Mouse (Mus musculus): ENCODE measurements around the gene Abcc12. TPM values are rescaled to one million over a fixed set of nuclear protein-coding genes. Genes with fewer than 3 reads are reported as not detected.

Gene Abcc12
- polyA plus RNA-seq, 1 experiment from 2014 or later: 0.11 TPM

DNA sequence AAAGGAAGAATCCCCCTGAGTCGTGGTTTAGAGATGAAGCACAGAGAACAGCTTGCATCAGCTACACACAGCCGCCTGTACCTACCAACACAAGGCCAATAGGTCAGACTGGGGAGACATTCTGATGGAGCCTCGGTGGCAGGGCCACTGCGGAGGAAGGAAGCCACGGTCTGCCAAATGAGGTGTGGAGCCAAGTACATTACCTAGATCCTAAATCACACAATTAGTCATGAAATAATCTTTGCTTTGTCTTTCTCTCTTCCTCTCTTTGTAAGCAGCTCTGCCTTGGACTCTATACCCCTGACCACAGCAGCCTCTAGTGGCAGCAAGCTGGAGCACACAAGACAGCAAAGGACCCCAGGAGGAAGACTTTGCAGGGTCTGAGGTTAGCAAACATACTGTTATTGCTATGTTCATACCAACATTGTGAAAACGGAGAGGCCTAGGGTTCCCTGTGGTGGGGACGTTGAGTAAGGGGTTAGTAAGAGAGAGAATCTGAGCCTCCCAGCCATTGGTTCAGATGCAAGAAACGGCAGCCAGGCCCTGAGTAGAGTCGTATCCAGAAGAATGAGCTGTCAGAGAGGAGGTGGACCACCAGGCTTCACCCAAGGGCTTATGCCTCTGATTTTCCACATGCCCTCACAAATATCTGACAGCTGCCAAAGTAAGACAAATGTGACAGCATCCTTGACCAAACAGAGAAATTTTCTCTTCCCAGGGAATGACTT lies 104.6 kb downstream of the Abcc12 start:
- Histone ChIP-seq H3K4me3 (ENCODE audit: low read depth, low read length) (no peak overlapping the region), H3K36me3 (ENCODE audit: control insufficient read depth, insufficient read depth, low read length) (no peaks in the 10 kb centered on the region), H3K9ac (ENCODE audit: low read length) (no peak overlapping the region), H3K4me1 (replicated peaks; ENCODE audit: control insufficient read depth, insufficient read depth, low read length) (no peaks in the 10 kb centered on the region), H3K27me3 (ENCODE audit: control insufficient read depth, insufficient read depth, low read length) (no peaks in the 10 kb centered on the region), H3K9me3 (ENCODE audit: control insufficient read depth, low read length) (no peaks in the 10 kb centered on the region), H3K4me2 (ENCODE audit: low read depth, low read length, severe bottlenecking) (no peak overlapping the region), H3K27ac (ENCODE audit: low read depth, low read length) (no peak overlapping the region)
- 69% methylated on average over 9 of the region's 9 CpGs for WGBS
- ATAC-seq (replicated peaks; ENCODE audit: low FRiP score) (peak; percentile 64; the same call in 1 of the 2 replicates), DNase-seq (ENCODE audit: low spot score) (peak; percentile 55)

DNA sequence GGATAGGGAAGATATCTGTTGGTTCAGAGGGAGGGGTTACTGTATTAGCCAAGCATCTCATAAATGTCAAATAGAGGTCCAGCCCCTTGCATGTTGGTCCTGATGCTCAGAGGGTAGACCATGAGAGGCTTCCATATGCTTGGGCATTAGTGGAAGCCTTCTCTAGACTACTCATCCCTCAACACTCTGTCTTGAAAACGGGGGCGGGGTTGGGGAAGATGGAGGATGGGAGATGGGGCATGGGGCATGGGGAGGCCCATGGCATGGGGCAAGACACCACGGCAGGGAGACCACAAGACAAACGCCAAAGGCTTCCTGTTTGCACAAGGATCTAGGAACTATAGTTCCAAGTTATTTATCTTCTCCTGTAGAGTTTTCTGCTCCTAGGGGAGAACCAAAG lies 106.0 kb downstream of the Abcc12 start:
- Histone ChIP-seq H3K27ac (ENCODE audit: low read depth, low read length) (no peak overlapping the region), H3K9ac (ENCODE audit: low read length) (no peak overlapping the region), H3K4me2 (ENCODE audit: low read depth, low read length, severe bottlenecking) (no peak overlapping the region), H3K36me3 (ENCODE audit: control insufficient read depth, insufficient read depth, low read length) (no peaks in the 10 kb centered on the region), H3K4me1 (replicated peaks; ENCODE audit: control insufficient read depth, insufficient read depth, low read length) (no peaks in the 10 kb centered on the region), H3K27me3 (ENCODE audit: control insufficient read depth, insufficient read depth, low read length) (no peaks in the 10 kb centered on the region), H3K4me3 (ENCODE audit: low read depth, low read length) (no peak overlapping the region), H3K9me3 (ENCODE audit: control insufficient read depth, low read length) (no peaks in the 10 kb centered on the region)
- WGBS: 90% methylated on average over 4 of the region's 4 CpGs
- ATAC-seq (replicated peaks; ENCODE audit: low FRiP score): no peak
- no peak for DNase-seq (ENCODE audit: low spot score)

DNA sequence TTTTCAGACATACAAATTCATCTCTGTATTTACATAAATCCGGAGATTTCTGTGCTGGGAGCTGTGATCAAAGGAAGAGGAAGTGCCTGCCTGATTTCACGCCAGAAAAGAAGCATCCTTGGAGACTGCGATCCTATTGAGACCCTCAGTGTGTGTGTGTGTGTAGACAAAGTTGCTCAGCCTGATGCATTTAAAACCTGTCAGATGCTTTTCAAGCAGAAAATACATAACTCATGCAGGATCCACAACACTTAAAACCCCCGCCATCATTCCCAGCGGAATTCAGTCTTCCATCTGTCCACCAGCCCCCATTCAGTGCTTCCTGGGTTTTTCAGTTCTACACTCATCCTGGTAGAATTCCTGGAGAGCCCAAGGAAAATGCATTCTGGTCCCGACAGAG lies 107.4 kb downstream of the Abcc12 start:
- Histone ChIP-seq H3K9me3 (ENCODE audit: control insufficient read depth, low read length) (no peaks in the 10 kb centered on the region), H3K4me2 (ENCODE audit: low read depth, low read length, severe bottlenecking) (no peak overlapping the region), H3K4me3 (ENCODE audit: low read depth, low read length) (no peak overlapping the region), H3K27me3 (ENCODE audit: control insufficient read depth, insufficient read depth, low read length) (no peaks in the 10 kb centered on the region), H3K4me1 (replicated peaks; ENCODE audit: control insufficient read depth, insufficient read depth, low read length) (no peaks in the 10 kb centered on the region), H3K36me3 (ENCODE audit: control insufficient read depth, insufficient read depth, low read length) (no peaks in the 10 kb centered on the region), H3K27ac (ENCODE audit: low read depth, low read length) (no peak overlapping the region), H3K9ac (ENCODE audit: low read length) (no peak overlapping the region)
- 77% methylated on average over 6 of the region's 6 CpGs for WGBS
- DNase-seq (ENCODE audit: low spot score) (no peak), ATAC-seq (replicated peaks; ENCODE audit: low FRiP score) (no peak)

DNA sequence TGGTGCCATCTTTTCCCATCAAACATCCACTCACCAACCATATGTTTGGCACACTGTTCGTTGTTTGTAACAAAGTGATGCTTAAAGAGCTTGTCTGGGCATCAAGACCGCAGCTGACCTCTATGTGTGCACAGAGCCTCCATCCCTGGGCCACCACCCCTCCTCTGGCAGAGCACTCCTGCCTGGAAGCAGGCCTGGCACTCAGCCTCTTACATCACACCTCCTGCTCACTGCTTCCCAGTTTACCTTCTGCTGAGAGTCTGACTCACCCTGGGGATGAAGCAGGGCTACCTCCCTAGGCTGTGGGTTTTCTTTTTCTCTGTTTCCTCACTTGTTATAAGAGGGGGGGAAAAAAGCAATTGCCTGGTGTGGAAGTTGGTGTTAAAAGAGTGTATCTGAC lies 109.8 kb downstream of the Abcc12 start:
- no peak overlapping the region for H3K4me2 ChIP-seq (ENCODE audit: low read depth, low read length, severe bottlenecking)
- 92% methylated on average over 2 of the region's 2 CpGs for WGBS
- ATAC-seq (replicated peaks; ENCODE audit: low FRiP score) (no peak), DNase-seq (ENCODE audit: low spot score) (no peak)
- no peak overlapping the region for H3K27ac ChIP-seq (ENCODE audit: low read depth, low read length)
- no peak overlapping the region for H3K4me3 ChIP-seq (ENCODE audit: low read depth, low read length)
- no peaks in the 10 kb centered on the region for H3K4me1 ChIP-seq (replicated peaks; ENCODE audit: control insufficient read depth, insufficient read depth, low read length)
- no peaks in the 10 kb centered on the region for H3K9me3 ChIP-seq (ENCODE audit: control insufficient read depth, low read length)
- no peaks in the 10 kb centered on the region for H3K27me3 ChIP-seq (ENCODE audit: control insufficient read depth, insufficient read depth, low read length)
- no peak overlapping the region for H3K9ac ChIP-seq (ENCODE audit: low read length)
- no peaks in the 10 kb centered on the region for H3K36me3 ChIP-seq (ENCODE audit: control insufficient read depth, insufficient read depth, low read length)

DNA sequence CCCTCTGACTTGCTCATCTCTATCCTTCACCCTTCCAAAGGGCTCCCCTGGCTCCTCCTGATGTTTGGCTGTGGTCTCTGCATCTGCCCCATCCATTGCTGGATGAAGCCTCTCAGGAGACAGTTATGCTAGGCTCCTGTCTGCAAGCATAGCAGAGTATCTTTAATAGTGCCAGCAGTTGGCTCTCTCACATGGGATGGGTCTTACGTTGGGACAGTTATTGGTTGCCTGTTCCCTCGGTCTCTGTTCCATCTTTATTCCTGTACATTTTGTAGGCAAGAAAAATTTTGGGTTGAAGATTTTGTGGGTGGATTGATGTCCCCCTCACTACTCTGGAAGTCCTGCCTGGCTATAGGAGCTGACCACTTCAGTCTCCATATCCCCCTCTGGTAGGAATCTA lies 117.3 kb downstream of the Abcc12 start:
- no peak for ATAC-seq (replicated peaks; ENCODE audit: low FRiP score)

DNA sequence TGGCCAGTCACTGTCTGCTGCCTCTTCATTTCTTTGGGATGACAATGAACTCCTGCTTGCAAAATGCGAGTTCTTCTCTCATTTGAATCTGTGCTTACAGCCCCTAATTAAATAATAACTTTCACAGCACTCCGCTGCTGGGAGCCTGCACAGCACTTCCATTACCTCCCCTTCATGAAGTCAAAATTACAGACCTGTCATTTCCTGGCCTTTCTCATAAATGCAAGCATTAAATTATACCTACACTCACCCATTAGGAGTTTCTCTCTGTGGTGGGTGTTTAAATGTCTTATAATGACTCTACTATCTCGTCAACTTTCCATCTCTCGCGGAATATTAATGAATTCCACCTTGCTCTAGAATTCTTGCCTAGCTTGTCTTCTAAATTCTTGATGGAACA lies 120.1 kb downstream of the Abcc12 start:
- no peak for ATAC-seq (replicated peaks; ENCODE audit: low FRiP score)
- no peaks in the 10 kb centered on the region for H3K36me3 ChIP-seq (ENCODE audit: control insufficient read depth, insufficient read depth, low read length)
- no peak overlapping the region for H3K4me2 ChIP-seq (ENCODE audit: low read depth, low read length, severe bottlenecking)
- H3K9ac ChIP-seq (ENCODE audit: low read length): no peak overlapping the region
- H3K4me1 ChIP-seq (replicated peaks; ENCODE audit: control insufficient read depth, insufficient read depth, low read length): no peaks in the 10 kb centered on the region
- DNase-seq (ENCODE audit: low spot score): no peak
- H3K27ac ChIP-seq (ENCODE audit: low read depth, low read length): no peak overlapping the region
- no peaks in the 10 kb centered on the region for H3K9me3 ChIP-seq (ENCODE audit: control insufficient read depth, low read length)
- no peaks in the 10 kb centered on the region for H3K27me3 ChIP-seq (ENCODE audit: control insufficient read depth, insufficient read depth, low read length)
- no peak overlapping the region for H3K4me3 ChIP-seq (ENCODE audit: low read depth, low read length)
- WGBS: 80% methylated on average over 5 of the region's 5 CpGs

More for the DNA sequence above, 117.3 kb downstream of the Abcc12 start:
- WGBS: 96% methylated on average over 2 of the region's 2 CpGs
- no peaks in the 10 kb centered on the region for H3K36me3 ChIP-seq (ENCODE audit: control insufficient read depth, insufficient read depth, low read length)
- no peaks in the 10 kb centered on the region for H3K27me3 ChIP-seq (ENCODE audit: control insufficient read depth, insufficient read depth, low read length)
- no peaks in the 10 kb centered on the region for H3K9me3 ChIP-seq (ENCODE audit: control insufficient read depth, low read length)
- DNase-seq (ENCODE audit: low spot score): no peak
- no peak overlapping the region for H3K9ac ChIP-seq (ENCODE audit: low read length)
- no peak overlapping the region for H3K4me2 ChIP-seq (ENCODE audit: low read depth, low read length, severe bottlenecking)
- no peak overlapping the region for H3K27ac ChIP-seq (ENCODE audit: low read depth, low read length)
- no peaks in the 10 kb centered on the region for H3K4me1 ChIP-seq (replicated peaks; ENCODE audit: control insufficient read depth, insufficient read depth, low read length)
- no peak overlapping the region for H3K4me3 ChIP-seq (ENCODE audit: low read depth, low read length)

DNA sequence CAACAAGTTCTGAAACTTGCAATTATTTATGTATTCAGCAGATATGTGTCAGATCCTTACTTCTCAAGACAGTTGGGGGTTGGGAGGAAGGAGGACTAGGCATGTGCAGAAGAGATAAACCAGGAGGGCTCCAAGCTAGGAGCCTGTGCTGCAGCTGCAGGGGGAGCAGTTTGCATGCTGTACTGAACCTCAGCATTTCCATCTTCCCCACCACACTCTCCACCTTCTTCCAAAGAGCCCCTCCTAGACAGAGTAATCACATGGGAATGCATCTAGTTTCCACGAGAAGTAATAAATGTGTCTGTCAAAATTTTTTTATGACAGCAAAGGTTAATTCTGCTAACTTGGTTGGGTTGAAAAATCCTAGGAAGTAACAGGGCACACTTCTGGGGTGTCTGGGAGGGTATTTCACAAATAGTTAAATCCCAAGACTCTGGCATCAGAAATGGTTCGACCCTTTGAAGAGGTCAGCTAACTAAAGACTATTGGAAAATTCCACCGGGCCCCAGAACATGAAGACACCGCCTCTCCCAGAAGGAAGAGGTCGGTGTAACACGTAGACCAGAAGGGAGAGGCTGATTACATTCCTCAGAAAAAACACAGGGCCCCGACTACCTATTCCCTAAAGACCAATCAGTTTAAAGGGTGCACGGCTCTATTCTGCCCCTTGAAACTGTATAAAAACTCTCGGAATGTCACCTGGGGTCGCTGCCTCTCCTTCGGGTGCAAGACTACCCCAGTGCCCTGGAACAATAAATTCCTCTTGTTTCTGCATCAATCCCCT lies 126.6 kb downstream of the Abcc12 start:
- WGBS: 86% methylated on average over 11 of the region's 11 CpGs
- H3K9ac ChIP-seq (ENCODE audit: low read length): no peak overlapping the region
- H3K4me2 ChIP-seq (ENCODE audit: low read depth, low read length, severe bottlenecking): no peak overlapping the region
- ATAC-seq (replicated peaks; ENCODE audit: low FRiP score) (no peak), DNase-seq (ENCODE audit: low spot score) (no peak)
- H3K27ac ChIP-seq (ENCODE audit: low read depth, low read length): no peak overlapping the region
- H3K4me1 ChIP-seq (replicated peaks; ENCODE audit: control insufficient read depth, insufficient read depth, low read length): no peaks in the 10 kb centered on the region
- no peaks in the 10 kb centered on the region for H3K27me3 ChIP-seq (ENCODE audit: control insufficient read depth, insufficient read depth, low read length)
- H3K4me3 ChIP-seq (ENCODE audit: low read depth, low read length): no peak overlapping the region
- H3K36me3 ChIP-seq (ENCODE audit: control insufficient read depth, insufficient read depth, low read length): no peaks in the 10 kb centered on the region
- H3K9me3 ChIP-seq (ENCODE audit: control insufficient read depth, low read length): no peaks in the 10 kb centered on the region

DNA sequence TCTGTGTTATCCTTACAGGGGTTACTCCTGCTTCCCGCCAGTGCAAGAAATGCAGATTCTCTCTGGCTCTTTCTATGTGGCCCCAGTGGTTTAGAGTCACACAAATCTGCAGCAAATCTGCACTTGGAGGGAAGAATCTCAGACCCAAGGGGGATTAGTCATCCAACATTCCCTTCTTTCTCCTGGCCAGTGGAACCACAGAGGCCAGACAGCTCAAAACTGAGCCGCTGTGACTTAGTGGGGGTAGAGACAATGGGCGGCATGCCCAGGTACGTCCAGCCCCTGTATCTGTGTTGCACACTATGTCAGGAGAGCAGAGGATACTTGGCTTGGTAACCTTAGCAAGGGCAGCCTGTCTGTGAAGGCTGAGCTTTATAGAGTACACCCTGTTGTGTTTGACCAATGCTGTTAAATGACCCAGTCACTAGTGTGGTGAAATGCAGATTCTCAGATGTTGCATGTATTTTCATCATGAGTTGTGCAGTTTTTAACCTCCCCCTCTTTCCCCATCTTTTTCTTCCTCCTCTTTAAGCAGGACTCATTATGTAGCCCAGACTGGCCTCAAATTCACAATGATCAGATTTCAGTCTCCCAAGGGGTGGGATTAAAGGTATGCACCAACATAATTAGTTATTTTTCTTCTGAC lies 130.5 kb downstream of the Abcc12 start:
- Histone ChIP-seq H3K9ac (ENCODE audit: low read length) (no peak overlapping the region), H3K27ac (ENCODE audit: low read depth, low read length) (no peak overlapping the region), H3K4me3 (ENCODE audit: low read depth, low read length) (no peak overlapping the region), H3K4me1 (replicated peaks; ENCODE audit: control insufficient read depth, insufficient read depth, low read length) (no peaks in the 10 kb centered on the region), H3K27me3 (ENCODE audit: control insufficient read depth, insufficient read depth, low read length) (no peaks in the 10 kb centered on the region), H3K9me3 (ENCODE audit: control insufficient read depth, low read length) (no peaks in the 10 kb centered on the region), H3K4me2 (ENCODE audit: low read depth, low read length, severe bottlenecking) (no peak overlapping the region), H3K36me3 (ENCODE audit: control insufficient read depth, insufficient read depth, low read length) (no peaks in the 10 kb centered on the region)
- 86% methylated on average over 4 of the region's 4 CpGs for WGBS
- DNase-seq (ENCODE audit: low spot score): no peak
- ATAC-seq (replicated peaks; ENCODE audit: low FRiP score): no peak
